Mouse (Mus musculus): Measurements from ENCODE around the gene Cirbp.

Cirbp gene

DNA sequence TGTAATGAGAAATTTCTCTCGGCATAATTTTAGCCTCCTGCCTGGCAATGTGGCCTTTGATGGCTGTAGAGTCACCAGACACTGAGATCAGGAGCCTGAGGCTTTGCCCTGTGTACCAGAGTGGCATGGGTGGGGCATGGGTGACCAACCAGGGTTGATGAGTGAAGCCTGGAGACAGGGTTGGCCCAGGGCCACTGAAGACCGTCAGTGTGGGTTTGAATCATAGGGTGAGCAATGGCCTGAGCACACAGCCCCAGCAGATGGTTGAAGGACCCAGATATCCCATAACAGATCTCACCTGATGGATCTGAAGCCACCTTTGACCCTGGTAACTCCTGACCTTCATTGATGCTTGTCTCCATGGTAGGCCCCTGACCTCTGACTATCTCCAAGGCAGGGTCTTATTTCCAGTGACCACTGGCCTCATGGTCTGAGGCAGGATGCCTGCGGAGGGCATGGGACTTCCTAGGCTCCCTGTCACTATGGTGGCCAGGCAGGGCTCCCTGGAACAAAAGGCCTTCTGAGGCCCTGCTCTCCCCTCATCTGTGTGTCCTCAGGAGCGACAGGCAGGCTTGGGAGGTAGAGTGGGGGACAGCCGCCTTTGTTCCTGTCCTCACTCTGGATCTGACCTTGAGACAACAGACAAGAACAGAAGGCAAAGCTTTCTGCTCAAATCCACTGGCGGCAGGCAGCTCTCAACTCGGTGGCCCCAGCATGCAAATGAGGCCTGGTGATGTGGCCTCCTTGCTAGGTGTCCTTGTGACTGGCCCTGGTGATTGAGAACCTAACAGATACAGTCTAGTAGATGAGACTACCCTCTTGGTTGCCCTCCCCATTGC lies 11.9 kb downstream of the Cirbp start:
- in situ Hi-C loops (cut with MboI) = loop anchor here (5.0 kb wide), 1 partner anchor 70 kb away; the partner anchor contains the start of gene Ndufs7

GRCm38 (mm10) chr10:80179068-80180051 lies 13.6 kb downstream of the Cirbp start, which contains the start of gene Efna2:
Gene Efna2 (plus strand): TSS chr10:80179482.
- in situ Hi-C loops (cut with MboI) = loop anchor here (5.0 kb wide), 1 partner anchor 68 kb away; the partner anchor contains the start of gene Ndufs7

DNA sequence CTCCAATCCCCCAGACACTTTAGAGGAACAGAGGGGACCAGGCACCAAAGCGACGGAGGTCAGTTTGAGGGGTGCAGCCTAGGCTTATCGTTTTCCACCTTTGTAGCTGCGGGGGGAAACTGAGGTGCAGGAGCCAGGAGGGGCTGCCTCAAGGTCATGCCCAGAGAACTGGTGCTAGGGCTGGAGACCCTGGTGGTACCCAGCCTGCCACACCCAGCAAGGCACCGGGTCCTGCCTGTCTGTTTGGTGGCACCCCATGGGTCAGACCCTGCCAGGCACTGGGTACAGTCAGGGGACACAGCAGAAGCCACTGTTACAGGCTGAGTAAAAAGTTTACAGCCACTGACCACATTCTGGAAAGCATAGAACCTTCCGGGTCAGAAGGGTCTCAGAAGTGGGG lies 14.5 kb downstream of the Cirbp start:
- in situ Hi-C loops (cut with MboI) = no loop called here

DNA sequence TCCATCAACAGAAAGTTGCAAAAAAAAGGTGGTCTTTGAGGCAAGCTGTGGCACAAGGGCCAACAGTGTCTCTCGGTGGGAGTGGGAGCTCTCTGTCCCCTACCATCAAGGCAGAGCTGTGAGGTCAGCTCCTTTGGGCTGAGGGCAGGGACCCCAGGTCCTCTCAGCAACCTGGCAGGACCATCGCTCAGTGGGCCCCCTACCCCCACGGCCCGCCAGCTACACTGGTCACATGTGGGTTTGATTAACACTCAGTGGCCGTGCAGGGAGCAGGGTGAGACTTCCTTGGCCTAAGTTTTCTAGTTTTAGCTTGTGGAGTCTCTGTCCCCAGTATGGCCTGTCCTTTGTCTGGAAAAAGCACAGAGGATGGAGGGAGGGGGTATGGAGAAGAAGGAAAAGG lies 15.0 kb downstream of the Cirbp start:
- in situ Hi-C loops (cut with MboI) = no loop called here

DNA sequence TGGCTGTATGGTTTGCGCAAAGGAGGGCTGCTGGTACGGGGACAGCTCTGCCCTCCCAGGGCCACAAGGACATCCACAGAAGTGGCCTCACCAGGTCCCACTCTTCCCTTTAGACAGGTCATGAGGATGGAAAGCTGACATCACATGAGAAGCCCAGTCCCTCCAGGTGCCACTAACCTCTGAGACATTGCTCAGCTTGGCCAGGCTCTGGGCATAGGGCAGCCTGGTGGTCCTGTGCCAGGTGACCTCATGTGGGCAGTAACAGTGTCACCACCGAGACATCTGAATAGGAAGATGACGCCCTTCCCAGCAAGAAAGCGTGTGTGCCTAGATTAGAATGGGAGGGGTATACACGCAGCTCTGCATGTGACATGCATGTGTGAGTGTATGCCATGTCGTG lies 16.8 kb downstream of the Cirbp start:
- in situ Hi-C loops (cut with MboI) = no loop called here

- in situ Hi-C loops (cut with MboI) = no loop called here
Measured at GRCm38 (mm10) chr10:80186649-80187048, 20.9 kb downstream of the Cirbp start.

DNA sequence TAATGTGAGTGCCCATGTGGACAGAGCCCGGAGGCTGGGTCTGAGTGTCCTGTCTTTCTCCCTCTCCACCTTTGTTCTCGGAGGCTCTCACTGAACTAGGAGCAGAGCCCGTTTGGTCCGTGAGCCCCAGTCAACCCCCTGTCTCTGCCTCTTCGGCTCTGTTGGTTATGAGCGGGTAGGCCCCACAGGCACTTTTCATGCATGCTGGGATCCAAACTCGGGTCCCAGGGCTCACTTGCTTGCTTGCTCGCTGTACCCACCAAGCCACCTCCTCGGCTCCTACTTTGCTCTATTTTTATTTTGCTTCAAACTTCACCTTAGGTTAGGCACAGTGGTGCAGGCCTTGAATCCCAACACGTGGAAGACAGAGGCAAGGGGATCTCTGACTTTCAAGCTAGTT lies 22.0 kb downstream of the Cirbp start:
- in situ Hi-C loops (cut with MboI) = no loop called here

GRCm38 (mm10) chr10:80188453-80189024 lies 22.8 kb downstream of the Cirbp start:
- in situ Hi-C loops (cut with MboI) = no loop called here

GRCm38 (mm10) chr10:80189999-80190398 lies 24.2 kb downstream of the Cirbp start:
- in situ Hi-C loops (cut with MboI) = no loop called here

DNA sequence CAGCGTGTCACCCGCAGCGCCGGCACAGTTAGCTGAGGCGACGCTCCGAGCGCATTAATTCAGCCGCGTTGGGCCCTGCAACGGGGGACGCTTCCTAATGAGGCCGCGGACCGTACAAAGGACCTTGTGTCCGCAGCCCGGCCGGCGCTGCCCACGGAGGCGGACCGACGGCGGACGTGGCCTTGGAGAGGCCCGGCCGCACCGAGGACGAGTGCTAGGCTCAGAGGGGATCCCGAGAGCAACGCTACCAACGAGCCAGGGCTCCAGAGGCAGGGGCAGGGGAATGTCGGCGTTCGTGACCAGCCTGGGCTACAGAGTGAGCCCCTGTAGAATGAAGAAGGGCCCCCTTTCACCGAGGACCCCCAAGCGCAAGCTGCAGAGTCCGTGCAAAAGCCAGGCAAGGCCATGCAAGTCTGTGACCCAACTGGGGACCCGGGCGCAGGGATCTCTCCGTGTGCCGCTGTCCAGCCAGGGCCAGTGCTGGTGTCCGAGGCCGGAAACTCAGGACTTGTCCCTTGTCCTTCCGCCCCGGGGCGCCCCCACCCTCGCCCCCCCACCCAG lies 24.8 kb downstream of the Cirbp start:
- in situ Hi-C loops (cut with MboI) = no loop called here

GRCm38 (mm10) chr10:80193976-80194375 lies 28.2 kb downstream of the Cirbp start:
- in situ Hi-C loops (cut with MboI) = no loop called here

DNA sequence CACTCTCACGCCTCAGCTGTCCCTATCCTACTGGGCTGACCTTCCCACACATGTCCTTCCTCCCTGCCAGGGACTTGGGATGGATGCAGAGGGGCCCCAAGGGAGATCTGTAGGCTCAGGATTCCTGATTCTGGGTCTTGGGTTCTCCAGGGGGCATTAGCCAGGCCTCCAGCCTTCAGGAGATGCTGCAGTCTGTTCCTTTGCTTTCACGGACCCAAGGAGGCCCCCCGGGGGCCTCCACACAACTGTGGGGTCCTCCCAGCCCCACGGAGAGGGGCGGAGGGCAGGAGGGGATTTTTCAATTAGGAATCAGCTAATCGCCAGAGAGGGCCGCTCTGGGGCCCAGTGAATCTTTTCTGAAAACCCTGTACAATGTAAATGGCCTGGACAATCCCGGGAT lies 28.7 kb downstream of the Cirbp start:
- in situ Hi-C loops (cut with MboI) = no loop called here

GRCm38 (mm10) chr10:80196167-80196566 lies 30.4 kb downstream of the Cirbp start:
- in situ Hi-C loops (cut with MboI) = no loop called here

DNA sequence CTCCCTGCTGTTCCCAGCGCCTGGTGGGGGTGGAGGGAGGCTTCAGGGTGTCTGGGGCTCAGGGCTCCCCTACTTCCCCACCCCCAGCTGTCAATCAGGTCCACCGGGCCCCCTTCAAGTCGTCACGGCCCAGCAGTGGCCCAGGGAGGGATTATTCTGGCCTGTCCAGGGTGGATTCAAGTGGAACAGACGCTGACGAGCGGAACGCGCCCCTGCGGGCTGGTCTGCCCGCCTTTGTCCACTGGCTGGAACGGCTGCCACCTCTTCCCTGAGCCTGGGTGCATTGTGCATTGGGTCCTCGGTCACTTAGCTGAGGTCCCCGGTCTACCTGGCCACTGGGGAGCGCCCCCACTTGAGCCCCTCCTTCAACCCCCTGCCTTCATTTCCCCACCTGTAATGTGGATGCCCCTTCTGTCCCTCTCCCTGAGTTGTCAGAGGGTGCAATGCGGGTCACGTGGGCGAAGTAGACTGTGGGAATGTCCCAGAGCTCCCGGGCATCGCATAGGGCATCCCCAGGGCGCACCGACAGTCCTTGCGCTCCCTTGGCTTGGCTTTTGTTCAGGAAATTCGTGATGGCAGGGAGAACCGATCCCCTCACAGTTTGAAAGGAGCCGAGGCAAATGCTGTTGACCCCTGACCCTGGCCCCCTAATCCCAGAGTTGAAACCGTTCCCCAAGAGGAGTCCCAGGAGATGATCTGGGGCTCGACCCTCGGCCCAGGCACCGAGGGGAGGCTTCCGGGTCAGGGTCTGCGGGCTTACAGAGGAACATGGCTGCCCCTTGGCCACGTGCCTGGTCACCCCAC lies 31.2 kb downstream of the Cirbp start:
- in situ Hi-C loops (cut with MboI) = no loop called here

DNA sequence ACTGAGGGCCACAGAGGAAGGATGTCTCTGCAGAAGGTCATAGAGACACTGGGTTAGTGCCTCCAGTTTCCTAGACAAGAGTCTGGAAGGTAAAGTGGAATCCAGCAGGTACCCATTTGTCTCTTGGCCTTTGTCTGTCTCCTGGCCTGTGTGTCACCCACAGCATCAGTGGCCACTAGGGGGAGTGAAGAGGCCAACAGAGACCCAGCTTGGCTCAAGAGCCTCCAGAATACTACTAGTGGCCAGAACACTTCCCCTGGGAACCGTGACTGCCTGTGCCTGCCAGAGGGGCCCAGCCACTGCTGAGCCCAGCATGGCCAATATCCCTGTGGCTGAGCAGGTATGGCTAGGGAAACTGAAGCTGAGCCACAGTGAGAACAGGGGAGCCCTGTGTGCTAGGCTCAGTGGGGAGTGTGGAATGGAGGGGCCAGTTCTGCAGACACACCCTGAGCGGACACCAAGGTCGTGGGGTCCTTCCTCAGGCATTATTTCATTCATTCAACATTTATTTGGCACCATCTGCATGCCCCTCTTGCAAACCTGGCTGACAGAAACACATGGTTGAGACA lies 33.7 kb downstream of the Cirbp start:
- in situ Hi-C loops (cut with MboI) = no loop called here

DNA sequence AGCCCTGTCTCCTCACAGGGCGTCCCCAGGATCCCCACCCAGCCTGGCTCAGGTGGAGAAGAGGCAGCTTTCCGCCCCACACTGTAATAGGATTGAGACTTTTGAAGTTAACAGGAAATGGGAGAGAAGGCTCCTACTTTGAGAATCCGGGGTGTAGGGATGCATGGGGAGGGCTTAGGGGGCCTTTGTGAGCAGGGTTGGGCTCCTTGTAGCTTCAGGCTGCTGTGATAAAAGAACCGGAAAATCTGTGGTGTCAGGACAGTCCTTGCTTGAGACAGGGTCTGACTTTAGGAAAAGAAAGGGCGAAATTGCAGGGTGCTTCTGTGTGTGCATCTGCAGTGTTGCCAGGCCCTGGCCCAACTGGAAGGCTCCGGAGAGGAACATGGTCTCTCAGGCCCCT lies 34.7 kb downstream of the Cirbp start:
- in situ Hi-C loops (cut with MboI) = no loop called here

DNA sequence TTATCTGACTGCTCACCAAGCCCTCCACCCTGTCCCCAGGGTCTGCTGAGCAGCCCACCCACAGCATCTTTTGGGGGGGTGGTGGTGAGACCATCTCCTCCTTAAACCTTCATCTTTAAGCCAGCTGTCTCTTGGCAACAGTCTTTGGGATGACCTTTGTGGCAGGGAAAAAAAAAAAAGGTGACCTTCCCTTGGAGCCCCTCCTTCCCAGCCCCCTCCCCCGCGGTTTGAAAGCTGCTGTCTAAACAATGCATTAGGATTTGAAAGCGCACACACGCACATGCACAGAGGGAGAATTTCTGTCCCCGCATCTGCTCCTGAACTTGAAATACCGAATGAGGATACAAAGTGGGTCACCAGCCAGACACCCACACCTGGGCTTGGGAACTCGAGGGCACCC lies 38.3 kb downstream of the Cirbp start:
- in situ Hi-C loops (cut with MboI) = no loop called here

DNA sequence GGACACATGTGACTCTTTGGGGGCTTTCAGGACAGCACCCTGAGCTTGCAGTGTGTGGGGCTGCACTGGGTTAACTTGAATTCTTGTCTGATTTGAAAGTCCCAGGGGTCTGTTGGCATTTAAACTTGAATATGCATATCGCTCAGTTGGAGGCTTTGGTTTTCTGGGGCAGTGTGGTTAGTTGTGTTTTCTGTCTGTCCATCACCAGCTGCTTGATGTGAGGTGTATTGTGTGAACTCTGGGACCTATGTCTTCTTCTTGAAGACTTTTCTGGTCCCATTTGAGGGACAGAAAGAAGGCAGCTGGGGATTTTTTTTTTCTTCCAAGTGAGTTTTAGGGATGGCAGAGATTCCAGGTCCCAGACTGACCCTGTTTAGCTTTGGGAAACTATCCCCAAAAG lies 41.4 kb downstream of the Cirbp start:
- in situ Hi-C loops (cut with MboI) = no loop called here

GRCm38 (mm10) chr10:80207676-80208075 lies 41.9 kb downstream of the Cirbp start:
- in situ Hi-C loops (cut with MboI) = no loop called here

DNA sequence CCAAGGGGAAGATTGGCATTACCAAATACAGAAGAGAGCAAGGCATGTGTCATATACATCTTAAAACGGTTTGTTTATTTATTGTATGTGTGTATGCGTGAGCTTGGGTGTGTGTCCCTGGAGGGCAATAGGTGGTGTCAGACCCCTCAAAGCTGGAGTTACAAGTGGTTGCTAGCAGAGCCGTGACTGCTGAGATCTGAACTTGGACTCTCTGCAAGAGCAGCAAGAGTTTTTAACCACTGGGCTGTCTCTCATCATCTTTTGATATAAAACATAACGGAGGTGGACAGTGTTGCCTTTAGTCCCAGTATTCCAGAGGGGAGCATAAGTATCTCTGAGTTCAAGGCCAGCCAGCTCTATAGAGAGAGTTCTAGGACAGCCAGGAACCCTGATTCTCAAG lies 42.5 kb downstream of the Cirbp start:
- in situ Hi-C loops (cut with MboI) = no loop called here

Data from mature B cell (primary cell).